Mouse (Mus musculus) c-Kit-positive CD71-positive TER-119-positive erythroid progenitor cells, embryonic 14.5 days (primary cell): Measurements from ENCODE around the gene Crebrf.

ENCODE experiments used
- DNase-seq: peaks from one replicate; pipeline ENCODE4 v3.0.0-alpha.2; 2013; ENCODE audit warnings: low spot score

The Crebrf gene

DNA sequence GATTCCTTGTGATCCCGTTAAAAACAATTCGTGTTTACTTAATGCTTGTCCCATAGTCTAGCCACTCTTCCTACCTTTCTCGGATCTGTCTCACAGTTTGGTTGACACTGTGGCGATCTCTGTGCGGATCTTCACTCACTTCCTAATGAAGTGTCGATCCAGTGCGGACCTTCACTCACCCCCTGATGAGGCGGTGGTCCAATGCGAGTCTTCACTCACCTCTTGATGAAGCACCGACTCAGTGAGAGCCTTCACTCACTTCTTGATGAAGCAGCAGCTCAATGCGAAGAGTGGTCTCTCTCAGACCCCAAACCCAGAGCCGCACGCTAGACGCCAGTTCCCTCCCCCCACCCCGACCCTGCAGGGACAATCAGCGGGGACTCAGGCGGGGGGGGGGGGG, 110.7 kb downstream of the Crebrf start:
- no peak for DNase-seq
